Mouse (Mus musculus) myocyte (in vitro differentiated cells): ENCODE measurements at regions not wholly inside any gene's neighbourhood (a gene's known extent, or its start where the extent isn't known, plus 50 kb on each side); places are given as distances from the start of the nearest gene placed in this dataset.

Source experiments
- CEBPB ChIP-seq: IDR thresholded peaks from 2 replicates; pipeline ENCODE4 v1.6.1; 2011; ENCODE audit warnings: mild to moderate bottlenecking, moderate library complexity; ENCODE audit not compliant: poor library complexity, insufficient read depth, severe bottlenecking
- MAX ChIP-seq: IDR thresholded peaks from one replicate; pipeline ENCODE4 v1.6.1; 2011; ENCODE audit warnings: low read depth, mild to moderate bottlenecking, control low read depth
- MYOG ChIP-seq, 3 experiments: IDR thresholded peaks; one replicate each; pipeline ENCODE4 v1.6.1; 2011; ENCODE audit warnings: control low read depth in 2 of 3, low read depth in 2 of 3, mild to moderate bottlenecking in 2 of 3; ENCODE audit not compliant: insufficient read length in 2 of 3, control insufficient read depth in 1 of 3, insufficient read depth in 1 of 3
- POLR2A ChIP-seq: IDR thresholded peaks from one replicate; pipeline ENCODE4 v1.6.1; 2011; ENCODE audit warnings: low read depth, mild to moderate bottlenecking, control low read depth, moderate library complexity; ENCODE audit not compliant: insufficient read length
- POLR2AphosphoS2 ChIP-seq: IDR thresholded peaks from one replicate; pipeline ENCODE4 v1.6.1; 2011; ENCODE audit warnings: low read depth, control low read depth; ENCODE audit not compliant: insufficient read length

DNA sequence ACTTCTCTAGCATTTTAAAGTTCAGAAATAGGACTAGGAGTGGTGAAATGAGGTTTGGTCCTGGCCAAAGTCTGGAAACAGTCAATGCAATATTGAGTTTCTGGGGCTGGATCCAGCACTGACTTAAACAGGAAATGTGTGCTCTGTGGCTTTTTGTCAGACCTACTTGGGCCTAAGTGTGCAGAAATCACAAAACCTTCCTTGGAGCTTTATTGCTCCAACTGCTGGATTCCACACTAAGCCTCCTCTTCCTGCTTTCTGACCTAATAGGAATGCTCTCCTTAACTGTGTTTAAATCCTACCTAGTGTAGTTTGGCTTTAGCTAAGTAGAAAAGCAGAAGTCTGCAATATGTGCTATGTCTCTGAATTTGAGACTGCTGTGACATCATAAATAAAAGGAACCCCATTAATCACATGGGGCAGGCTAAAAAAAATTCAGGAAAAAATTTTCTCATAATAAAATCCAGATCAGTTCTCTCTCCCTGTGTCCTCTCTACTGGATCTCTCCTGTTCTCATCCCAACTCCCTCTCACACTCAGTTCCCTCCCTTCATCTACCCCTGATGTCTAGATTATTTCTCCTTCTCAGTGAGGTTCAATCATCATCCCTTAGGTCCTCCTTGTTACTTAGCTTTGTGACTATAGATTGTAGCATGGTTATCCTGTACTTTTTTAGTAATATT is 268.0 kb upstream of the Col3a1 start:
- no peak for TF ChIP-seq POLR2AphosphoS2
- no peak for TF ChIP-seq MYOG (IDR thresholded peaks at IDR 0.05; ENCODE audit: control insufficient read depth in 1 of 3, insufficient read depth in 1 of 3, insufficient read length in 2 of 3, low read depth in 2 of 3)
- no peak for TF ChIP-seq MAX
- 0 out of 2 replicates have a peak, but pooled peaks have one; percentile 19 for TF ChIP-seq CEBPB
- no peak for TF ChIP-seq POLR2A
